Mouse (Mus musculus) A20 (cell line): ENCODE data around the gene Edc3.
A peak's percentile ranks its signal among the peaks of the same experiment; 100 is the strongest.

Experiments
- DNase-seq: peaks from one replicate; pipeline ENCODE4 v3.0.0-alpha.2; 2011; ENCODE audit warnings: low read depth, low spot score

Edc3 gene

DNA sequence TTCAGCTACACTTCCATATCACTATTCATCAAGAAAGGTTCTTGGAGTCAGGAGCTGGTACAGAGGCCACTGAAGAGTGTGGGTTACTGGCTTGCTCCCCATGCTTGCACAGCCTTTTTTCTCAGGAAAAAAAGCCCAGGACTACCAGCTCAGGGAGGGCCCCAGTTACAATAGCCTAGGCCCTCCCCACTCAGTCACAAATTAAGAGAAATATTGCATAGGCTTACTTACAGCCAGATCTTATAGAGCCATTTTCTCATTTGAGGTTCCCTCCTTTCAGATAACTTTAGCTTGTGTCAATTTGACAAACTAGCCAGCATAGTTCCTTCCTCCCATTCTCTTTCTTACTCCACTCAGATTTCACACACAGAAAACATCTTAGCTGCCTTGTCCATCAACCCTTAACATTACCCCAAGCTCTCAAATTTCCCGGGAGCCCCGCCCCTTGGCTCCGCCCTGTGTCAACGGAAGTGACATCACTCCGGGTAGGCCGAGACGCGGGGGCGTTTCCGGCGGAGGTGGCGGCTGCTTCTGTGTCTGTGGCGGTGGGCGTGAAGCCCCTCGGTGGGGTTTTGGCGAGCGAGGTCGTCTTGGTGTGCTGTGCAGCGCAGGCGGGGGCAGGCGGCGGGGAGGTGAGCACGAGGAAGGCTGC lies at the start of gene Edc3:
Gene Edc3, plus strand, starts transcription at position 473 of the 652 bp plus-strand sequence.
- DNase-seq: peak; percentile 95

DNA sequence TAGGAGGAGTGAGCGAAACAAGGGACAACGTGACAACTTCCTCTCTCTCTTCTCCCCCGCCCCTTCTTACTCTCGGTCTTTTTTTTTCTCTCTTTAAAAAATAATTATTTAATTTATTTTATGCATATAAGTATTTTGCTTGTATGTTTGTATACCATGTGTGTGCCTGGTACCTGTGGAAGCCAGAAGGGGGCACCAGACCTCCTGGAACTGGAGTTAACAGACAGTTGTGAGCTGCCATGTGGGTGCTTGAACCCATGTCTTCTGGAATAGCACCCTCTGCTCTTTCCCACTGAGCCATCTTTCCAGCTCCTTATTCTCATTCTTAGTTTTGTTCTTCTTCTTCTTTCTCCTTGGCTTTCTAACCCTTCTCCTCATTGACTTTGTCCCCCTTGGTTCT lies 49.4 kb upstream of the Edc3 start:
- peak; percentile 24 for DNase-seq

DNA sequence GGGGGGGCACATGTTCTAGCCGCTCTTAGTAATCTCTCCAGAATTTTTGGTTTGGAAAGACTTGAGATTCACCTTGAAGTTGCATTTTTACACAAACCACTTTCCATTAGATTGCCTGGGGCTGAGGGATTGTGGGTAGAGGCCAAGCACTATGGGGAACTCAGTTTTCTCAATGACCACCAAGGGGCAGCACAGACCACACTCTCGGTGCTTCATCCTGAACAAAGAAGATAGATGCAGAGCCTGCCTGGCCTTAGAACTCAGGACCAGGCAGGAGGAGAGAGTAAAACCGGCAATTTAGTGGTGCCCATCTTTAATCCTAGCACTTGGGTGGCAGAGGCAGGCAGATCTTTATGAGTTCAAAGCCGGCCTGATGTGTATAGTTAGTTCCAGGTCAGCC lies 48.6 kb upstream of the Edc3 start:
- DNase-seq: peak; percentile 81

DNA sequence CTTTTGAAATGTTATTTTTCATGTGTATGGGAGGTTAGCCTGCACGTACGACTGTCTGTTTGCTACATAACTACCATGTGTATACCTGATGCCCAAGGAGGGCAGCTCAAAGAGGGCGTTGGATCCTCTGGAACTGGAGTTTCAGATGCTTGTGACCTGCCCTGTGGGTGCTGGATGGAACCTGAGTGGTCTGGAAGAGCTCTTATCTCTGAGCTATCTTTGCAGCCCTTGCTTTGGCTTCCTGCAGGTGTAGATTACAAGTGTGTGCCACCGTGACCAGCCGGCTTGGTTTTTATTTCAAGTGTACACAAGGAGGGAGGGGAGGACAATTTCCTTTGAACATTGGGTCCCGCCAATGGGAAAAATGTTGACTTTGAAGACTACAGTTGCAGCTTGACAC lies 47.8 kb upstream of the Edc3 start:
- DNase-seq: no peak

DNA sequence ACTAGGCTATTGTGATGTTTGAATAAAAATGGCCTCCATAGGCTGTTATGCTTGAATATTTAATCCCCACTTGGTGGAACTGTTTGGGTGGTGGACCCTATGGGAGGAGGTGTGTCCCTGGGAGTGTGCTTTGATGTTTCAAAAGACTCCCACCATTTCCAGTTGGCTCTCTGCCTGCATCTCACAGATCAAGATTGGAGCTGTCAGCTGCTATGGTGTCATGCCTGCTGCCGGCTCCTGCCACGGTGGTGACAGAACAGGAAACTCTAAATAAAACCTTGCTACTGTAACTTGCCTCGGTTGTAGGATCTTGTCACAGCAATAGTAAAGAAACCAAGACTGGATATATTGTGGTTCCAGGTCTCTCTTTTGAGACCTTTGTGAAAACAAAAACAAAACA lies 46.8 kb upstream of the Edc3 start:
- no peak for DNase-seq

DNA sequence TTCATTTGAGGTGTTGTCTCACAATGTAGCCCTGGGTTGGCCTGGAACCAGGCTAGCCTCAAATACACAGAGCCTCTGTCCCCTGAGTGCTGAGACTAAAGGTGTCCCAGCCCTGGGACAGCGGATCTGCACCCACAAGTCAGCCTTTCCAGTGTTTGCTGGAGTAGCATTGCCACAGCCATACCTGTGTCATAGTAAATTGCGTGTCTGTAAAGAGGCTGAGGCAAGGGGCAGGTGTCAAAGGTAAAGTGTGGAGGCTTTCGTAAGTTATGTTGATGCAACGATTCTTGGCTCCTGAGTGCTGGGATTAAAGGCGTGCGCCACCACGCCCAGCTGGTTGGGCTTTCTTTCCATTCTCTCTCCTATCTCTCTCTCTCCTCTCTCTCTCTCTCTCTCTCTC lies 43.7 kb upstream of the Edc3 start:
- DNase-seq: no peak

DNA sequence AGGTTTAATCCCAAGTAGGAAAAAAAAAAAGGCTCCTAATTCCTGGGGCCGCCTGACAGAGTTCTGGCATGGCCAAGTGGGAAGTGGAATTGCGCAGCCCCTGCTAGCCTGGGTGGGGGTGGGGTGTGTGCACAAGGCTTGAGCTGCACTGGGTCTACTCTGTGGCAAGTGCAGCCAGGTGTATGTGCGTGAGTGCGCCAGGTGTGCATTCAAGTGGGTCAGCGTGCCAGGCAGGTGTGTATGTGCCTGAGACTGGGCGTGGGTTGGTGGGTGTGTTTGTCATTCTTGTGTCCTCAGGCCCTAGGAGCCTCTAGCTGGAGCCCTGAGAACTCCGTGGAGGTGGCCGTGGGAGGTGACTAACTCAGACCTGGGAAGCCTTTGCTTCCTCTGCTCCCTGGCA lies 41.8 kb upstream of the Edc3 start:
- no peak for DNase-seq

DNA sequence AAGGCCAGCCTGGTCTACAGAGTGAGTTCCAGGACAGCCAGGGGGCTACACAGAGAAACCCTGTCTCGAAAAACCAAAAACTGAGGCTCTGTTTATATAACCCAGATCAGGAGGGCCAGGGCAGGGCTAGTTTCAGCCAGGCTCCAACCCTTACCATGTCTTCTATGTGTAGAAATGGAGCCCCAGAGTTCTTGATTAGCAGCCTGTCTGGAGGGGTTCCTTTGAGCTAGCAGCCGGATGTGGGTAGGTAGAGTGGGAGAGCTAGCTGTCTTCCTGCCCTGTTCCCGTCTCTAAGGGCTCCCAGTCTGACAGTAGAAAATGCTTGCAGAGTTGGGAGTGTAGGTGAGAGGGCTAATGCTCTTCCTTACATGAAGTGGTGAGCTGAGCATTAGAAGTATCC lies 41.2 kb upstream of the Edc3 start:
- no peak for DNase-seq

DNA sequence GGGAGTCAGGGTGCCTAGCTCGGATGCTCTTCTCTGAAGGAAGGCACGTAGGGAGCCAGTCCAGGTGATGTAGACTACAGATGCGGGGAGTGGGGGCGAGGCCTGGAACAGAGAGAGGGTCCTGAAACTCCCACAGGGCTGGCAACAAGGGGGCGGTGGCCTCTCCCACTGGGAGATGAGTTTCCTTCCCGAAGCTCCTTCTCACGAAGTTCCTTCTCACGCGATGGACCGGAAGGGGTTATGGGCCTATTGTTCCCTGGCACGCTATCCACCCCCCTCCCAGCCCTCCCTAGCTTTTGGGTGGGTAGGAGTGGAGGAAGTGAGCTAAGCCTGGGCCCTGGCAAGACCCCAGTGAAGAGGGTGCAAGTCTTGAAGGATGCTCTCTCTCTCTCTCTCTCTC lies 40.5 kb upstream of the Edc3 start:
- DNase-seq: no peak

DNA sequence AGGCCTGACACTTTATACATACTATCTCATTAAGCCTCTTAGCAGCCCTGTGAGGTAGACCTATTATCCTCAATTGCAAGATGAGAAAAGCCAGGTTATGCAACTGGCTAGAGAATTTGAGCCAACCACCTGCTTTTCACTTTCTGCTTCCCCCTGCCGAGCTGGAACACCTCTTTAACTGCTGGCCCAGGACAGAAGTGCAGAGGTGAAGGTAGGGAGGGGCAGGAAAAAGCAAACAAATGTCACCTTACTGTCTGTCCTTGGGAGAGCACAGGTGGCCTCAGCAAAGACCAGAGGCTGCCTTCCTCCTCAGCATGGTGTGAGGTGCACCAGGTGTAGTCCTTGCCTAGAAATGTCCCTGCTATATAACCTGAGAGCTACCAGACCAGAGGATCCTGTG lies 40.1 kb upstream of the Edc3 start:
- no peak for DNase-seq

DNA sequence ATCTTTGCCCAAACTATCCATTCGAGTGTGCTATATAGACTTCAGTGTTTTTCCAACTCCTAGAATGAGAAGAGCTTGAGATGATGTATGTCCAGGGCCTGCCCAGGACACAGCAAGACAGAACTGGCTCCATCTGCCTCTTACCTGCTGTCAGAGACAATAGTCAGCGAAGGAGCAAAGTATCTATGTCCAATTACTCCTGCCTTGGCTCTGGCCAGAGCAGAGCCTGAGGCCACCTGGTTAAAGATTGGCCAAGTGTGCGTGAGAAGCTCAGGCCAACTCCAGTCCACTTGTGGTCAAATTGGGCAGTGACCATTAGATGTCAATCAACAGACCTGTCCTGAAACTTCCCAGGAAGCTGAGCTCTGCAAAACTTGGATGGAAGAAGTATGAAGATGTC lies 38.8 kb upstream of the Edc3 start:
- DNase-seq: no peak

DNA sequence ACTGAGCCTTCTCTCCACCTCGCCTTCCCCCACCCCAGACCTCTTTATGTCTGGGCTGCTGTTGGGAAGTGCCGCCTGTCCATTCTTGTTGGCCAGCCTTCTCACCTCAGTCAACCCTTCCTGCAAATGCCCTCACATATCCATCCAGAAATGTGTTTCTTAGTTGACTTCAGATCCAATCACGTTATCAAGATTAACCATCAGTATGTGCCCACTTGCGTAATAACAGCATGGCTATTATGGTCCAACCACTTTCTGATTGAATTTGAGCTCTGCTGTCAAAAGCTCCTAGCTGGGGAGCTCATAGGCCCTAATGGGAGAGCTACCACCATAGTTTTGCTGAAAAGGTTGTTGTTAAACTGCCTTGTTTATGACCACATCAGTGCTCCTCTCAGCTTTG lies 37.3 kb upstream of the Edc3 start:
- no peak for DNase-seq

DNA sequence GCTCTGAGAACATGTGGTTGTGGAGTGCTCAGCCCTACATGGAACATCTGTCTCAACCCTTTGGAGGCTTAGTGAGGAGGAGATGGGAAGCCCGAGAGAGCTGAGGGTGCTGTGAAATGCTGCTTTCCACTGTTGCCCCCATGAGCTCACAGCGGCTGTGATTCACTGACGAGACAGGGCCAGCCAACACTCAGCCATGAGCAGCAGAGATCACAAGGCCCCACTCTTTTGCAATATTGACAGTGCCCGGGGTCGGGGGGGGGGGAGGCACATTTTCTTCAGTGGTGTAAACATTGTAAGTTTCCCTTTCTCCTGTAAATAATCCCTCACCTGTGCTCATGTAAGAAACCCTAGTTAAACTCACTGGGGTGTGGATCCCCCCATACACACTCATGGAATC lies 36.8 kb upstream of the Edc3 start:
- DNase-seq: no peak

DNA sequence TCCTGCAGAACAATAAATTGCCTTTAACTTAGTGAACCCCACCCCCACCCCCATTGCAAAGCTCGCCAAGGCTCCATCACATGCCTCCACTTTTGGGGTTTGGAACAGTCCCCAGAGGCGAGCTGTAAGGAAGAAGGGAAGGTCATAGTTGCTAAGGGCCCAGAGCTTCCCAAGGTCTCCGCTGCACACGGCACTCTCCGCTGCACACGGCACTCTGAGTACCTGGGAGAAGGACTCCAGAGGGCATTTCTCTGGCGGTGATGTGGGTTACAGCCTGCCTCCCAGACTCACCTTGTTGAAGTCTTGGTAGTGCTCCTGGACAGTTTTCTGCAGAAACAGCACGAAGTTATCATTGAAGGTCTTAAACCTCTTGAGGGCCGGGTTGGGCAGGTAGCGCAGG lies 26.9 kb upstream of the Edc3 start:
- DNase-seq: no peak

DNA sequence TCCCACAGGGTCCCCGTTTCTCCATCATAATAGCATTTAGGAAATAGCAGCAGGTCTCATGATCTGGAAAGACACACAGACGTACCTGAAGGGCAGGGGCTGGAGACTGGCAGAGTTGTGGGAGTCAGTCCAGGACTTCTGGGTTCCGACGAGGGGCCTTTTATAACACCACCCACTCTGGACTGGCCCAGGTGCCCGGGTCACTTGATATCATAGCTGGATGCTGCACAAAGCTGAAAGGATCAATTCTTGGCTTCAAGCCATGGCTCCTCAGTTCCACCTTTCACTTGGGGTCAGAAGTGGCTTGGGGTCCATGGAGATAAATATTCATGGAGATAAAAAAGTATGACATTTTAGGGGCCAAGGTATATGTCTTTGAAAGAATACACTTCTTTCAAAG lies 24.8 kb upstream of the Edc3 start, which contains the start of gene Cyp1a2:
Gene Cyp1a2, minus strand, starts transcription at position 184 of the 400 bp plus-strand sequence.
- DNase-seq: no peak

DNA sequence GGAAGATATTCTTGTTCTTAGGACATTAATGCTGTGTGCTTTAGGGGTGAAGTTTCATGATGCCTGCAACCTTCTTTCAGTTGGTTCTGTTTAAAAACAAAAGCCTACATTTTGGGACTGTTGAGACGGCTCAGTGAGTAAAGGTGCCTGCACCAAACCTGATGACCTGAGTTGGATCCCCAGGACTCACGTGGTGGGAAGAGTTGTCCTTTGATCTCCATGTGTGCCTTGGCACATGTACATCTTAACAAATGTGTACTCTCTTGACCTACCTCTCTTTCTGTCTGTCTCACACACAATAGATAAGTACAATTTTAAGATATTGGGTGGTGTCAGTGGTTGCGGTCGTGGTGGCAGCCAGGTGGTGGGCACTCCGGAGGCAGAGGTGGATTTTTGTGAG lies 22.3 kb upstream of the Edc3 start:
- no peak for DNase-seq

DNA sequence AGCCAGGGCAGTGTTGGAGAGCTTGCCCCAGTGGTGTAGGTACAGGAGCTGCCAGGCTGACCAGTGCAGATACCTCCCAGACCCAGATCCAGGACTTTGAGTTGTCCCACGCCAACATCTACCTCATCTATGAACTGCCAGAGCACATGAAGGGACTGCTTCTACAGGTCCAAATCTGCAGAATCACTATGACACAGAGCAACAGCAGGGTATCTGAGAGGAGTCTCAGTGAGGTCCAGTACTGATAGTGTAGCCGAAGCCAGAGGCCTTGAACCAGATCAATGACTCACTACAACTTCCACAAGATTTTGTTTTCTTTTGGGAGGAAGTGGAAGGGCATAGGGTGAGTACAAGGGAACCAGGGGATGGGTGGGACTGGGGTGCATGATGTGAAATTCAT lies 20.6 kb upstream of the Edc3 start, which contains the start of gene Cyp1a1:
Gene Cyp1a1, plus strand, starts transcription at position 178 of the 400 bp plus-strand sequence.
- DNase-seq: no peak

DNA sequence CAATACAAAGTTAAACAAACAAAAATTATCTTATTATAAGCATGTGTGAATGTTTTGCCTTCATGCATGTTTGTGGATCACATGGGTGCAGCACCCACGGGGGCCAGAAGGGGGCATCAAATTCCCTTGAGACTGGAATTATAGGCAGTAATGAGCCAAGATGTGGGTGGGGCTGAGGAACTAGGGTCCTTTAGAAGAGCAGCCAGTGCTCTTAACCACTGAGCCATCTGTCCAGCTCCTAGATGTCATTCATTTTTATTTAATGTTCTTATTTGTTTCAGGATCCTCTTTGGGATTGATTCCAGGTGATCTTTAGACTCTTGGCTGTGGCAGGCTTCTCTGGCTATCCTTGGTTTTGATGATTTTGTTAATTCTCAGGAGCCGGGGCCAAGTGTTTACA lies 20.2 kb upstream of the Edc3 start:
- peak; percentile 42 for DNase-seq

DNA sequence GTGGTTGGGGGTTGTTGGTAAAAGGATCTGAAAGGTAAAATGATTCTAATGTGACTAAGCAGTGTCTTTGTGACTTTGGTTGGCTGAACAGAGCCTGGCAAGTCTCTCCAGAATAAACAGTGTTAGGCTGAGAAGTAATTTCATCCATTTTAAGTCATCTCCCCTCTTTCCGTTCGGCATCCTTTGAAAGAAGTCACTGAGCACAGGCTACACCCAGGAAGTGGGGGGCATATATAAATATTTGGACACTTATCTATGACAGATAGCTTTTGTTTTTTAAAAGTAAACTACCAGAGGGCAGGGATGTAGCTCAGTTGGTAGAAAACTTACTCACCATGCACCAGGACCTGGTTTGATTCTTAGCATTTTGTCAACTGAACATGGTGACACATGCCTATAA lies 19.7 kb upstream of the Edc3 start:
- DNase-seq: no peak

DNA sequence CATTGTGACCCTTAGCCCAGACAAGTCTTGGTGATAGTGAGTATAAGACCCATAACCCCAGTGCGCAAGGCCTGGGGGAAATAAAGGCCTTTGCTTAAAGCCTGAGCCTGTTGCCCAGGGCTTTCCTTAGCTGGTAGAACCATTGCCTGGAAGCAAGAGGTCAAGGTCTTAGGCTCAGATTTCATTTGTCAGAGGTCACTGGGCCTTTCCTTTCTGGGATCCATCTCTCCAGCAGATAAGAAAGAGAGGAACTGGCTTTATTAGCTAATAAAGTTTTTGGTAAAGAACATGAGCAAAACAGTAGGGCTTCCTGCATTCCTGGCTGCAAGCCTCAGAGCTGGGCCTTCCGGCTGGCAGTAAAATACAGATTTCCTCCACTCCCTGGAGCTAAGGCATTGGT lies 14.2 kb upstream of the Edc3 start:
- no peak for DNase-seq

DNA sequence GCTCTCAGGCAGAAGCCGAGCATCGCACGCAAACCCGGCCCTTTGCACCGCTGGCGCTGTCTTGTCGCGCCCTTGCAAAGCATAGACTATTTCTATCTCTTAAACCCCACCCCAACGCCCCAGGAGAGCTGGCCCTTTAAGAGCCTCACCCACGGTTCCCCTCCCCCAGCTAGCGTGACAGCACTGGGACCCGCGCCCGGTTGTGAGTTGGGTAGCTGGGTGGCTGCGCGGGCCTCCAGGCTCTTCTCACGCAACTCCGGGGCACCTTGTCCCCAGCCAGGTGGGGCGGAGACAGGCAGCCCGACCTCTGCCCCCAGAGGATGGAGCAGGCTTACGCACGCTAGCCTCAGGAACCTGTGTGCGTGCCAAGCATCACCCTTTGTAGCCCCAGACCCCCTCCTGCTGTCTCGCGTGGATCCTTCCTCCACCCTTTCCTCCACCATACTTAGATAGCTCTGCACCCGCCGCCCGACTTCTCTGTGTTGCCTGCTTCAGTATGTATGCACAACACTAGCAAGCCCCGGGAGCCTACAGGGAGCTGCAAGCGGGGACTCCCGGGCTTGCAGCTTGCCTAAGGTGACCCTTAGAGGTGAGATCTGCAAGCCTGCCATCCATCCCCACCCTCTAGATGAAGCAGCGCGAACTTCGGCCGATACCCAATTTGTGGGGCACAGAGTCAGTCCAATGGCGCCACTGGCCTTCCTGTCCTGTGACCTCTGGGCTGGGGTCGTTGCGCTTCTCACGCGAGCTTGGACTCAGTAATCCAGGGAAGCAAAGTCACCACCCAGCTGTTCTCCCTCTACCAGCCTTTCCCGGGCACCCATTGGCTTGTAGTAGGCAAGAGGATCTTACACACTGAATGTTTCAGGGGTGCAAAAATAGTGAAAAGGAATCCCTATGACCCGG lies 11.7 kb upstream of the Edc3 start:
- no peak for DNase-seq

DNA sequence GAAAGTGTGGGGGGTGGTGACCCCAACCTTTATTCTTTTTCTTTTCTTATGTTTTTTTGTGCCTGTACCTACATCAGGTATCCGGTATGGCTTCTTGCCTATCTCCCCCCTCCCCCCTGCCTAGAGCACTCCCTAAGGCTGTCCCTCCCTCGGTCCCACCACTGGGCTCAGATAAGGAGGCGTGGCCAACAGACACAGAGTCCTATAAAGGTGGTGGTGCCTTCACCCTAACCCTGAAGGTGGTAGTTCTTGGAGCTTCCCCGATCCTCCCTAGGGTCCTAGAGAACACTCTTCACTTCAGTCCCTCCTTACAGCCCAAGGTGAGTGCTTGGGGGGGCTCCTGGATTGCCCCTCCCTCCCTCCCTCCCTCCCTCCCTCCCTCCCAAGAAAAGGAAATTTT lies 11.0 kb upstream of the Edc3 start:
- no peak for DNase-seq
